Mouse (Mus musculus) kidney, postnatal 0 days (tissue): ENCODE results near the gene Rnaseh2c. TPM values are rescaled to one million over a fixed set of nuclear protein-coding genes. Genes with fewer than 3 reads are reported as not detected.

Experiments
- ATAC-seq: fragments of 200-750 bp; cut with Nextera tagmentation; replicated peaks from 2 replicates; pipeline ENCODE4 v1.8.0; 2017; ENCODE audit warnings: low read depth, moderate number of reproducible peaks, moderate TSS enrichment, moderate library complexity; ENCODE audit not compliant: low FRiP score
- DNase-seq: peaks from one replicate; pipeline ENCODE4 v3.0.0-alpha.2; 2016; ENCODE audit warnings: low spot score
- H3K27ac ChIP-seq: fragments of 300-500 bp; sonication (generic); 2 replicates; pipeline ENCODE4 v1.5.1; 2014; ENCODE audit warnings: mild to moderate bottlenecking
- H3K27me3 ChIP-seq: fragments of 300-500 bp; sonication (generic); 2 replicates; pipeline ENCODE4 v1.6.1; 2014; ENCODE audit warnings: low read length, mixed read lengths; ENCODE audit not compliant: insufficient read depth
- H3K36me3 ChIP-seq: fragments of 300-500 bp; sonication (generic); 2 replicates; pipeline ENCODE4 v1.6.1; 2014; ENCODE audit warnings: low read length, mixed read lengths; ENCODE audit not compliant: insufficient read depth
- H3K4me1 ChIP-seq: fragments of 300-500 bp; sonication (generic); replicated peaks from 2 replicates; pipeline ENCODE4 v1.6.1; 2014; ENCODE audit warnings: antibody characterized with exemption, low read length, mixed read lengths; ENCODE audit not compliant: insufficient read depth
- H3K4me2 ChIP-seq: fragments of 300-500 bp; sonication (generic); 2 replicates; pipeline ENCODE4 v1.6.1; 2014; ENCODE audit warnings: mild to moderate bottlenecking, low read length, moderate library complexity, mixed read lengths
- H3K4me3 ChIP-seq: fragments of 300-500 bp; sonication (generic); replicated peaks from 2 replicates; pipeline ENCODE4 v1.5.1; 2014; ENCODE audit warnings: low read depth, low read length
- H3K9ac ChIP-seq: fragments of 300-500 bp; sonication (generic); 2 replicates; pipeline ENCODE4 v1.6.1; 2014; ENCODE audit warnings: low read depth, low read length
- H3K9me3 ChIP-seq: fragments of 300-500 bp; sonication (generic); replicated peaks from 2 replicates; pipeline ENCODE4 v1.6.1; 2016; ENCODE audit warnings: low read length, inconsistent platforms, mixed read lengths
- CTCF ChIP-seq: IDR thresholded peaks from 2 replicates; pipeline ENCODE4 v1.5.1; 2016; ENCODE audit warnings: antibody characterized with exemption, low read depth, mild to moderate bottlenecking, moderate library complexity
- WGBS: fragments of 180-500 bp; shearing (Covaris S2); extraction: QIAGEN DNeasy Blood & Tissue Kit; methylation state at CpG from one replicate; pipeline ENCODE4 v1.1.7; 2014; 5-methylcytosine and 5-hydroxymethylcytosine counted together
- polyA plus RNA-seq: library from polyadenylated mRNA; unstranded; fragments of >200 nt; fragmentation: Nextera tagmentation; extraction: Ambion mirVana; gene quantifications from 2 replicates; pipeline ENCODE4 v1.2.1, GENCODE M21; 2015

The Rnaseh2c gene
- polyA plus RNA-seq, 1 experiment from 2014 or later: 128 TPM

DNA sequence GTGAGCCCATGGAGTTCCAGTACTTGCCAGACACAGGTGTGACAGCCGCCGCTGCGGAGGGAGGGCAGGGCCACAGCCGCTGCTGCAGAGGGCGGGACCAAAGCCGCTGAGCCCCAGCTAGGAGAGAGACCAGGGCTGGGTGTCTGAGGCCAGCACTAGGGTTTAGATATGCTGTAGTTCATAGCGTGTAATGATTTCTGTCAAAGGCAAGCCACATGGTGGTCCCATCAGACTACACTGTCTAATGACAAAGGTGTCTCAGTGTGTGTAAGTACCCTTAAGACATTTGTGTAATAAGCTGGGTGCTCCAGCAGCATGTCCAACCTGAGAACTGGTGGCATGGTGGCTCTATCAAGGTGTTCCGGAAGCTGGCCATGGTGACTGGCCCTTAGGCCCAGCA lies 40.0 kb downstream of the Rnaseh2c start:
- TF ChIP-seq CTCF: no peak
- DNase-seq: no peak
- ATAC-seq: no peak
- Histone ChIP-seq H3K27ac (no peak overlapping the region), H3K4me2 (no peak overlapping the region), H3K9me3 (no peaks in the 10 kb centered on the region), H3K4me3 (no peak overlapping the region), H3K27me3 (no peaks in the 10 kb centered on the region), H3K9ac (no peak overlapping the region), H3K4me1 (peaks cover 4% of the 10 kb centered on the region), H3K36me3 (peaks cover 61% of the 10 kb centered on the region)
- 97% methylated on average over 8 of the region's 8 CpGs for WGBS

DNA sequence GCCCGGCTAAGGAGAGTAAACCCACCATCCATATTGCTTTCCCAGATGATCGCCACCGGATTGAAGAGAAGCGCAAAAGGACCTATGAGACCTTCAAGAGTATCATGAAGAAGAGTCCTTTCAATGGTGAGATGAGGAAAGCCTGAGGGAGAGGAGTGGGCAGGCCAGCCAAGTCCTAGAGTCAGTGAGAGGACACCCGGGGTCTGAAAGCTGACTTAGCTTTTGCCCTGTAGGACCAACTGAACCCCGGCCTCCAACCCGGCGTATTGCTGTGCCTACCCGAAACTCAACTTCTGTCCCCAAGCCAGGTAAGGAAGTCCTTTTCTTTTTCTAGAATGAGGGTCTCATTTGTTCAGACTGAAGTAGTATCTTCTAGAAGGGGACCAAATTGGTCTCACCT lies 43.6 kb downstream of the Rnaseh2c start:
- Histone ChIP-seq H3K9me3 (no peaks in the 10 kb centered on the region), H3K9ac (no peak overlapping the region), H3K4me2 (no peak overlapping the region), H3K36me3 (peaks cover 71% of the 10 kb centered on the region), H3K4me3 (no peak overlapping the region), H3K27ac (no peak overlapping the region), H3K4me1 (peaks cover 13% of the 10 kb centered on the region), H3K27me3 (no peaks in the 10 kb centered on the region)
- DNase-seq: no peak
- no peak for TF ChIP-seq CTCF
- ATAC-seq: no peak
- 98% methylated on average over 9 of the region's 9 CpGs for WGBS

DNA sequence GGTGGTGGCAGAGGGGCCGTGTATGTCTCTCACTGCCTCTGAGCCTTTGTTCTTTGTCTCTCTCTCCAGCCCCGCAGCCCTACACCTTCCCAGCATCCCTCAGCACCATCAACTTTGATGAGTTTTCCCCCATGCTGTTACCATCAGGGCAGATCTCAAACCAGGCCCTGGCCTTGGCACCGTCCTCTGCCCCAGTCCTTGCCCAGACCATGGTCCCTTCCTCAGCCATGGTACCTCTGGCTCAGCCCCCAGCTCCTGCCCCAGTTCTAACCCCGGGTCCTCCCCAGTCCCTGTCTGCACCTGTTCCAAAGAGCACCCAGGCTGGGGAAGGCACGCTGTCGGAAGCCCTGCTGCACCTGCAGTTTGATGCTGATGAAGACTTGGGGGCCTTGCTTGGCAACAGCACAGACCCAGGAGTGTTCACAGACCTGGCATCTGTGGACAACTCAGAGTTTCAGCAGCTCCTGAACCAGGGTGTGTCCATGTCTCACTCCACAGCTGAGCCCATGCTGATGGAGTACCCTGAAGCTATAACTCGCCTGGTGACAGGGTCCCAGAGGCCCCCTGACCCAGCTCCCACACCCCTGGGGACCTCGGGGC lies 45.2 kb downstream of the Rnaseh2c start:
- Histone ChIP-seq H3K4me1 (peaks cover 13% of the 10 kb centered on the region), H3K36me3 (peaks cover 69% of the 10 kb centered on the region), H3K9me3 (no peaks in the 10 kb centered on the region), H3K27ac (no peak overlapping the region), H3K4me3 (no peak overlapping the region), H3K4me2 (no peak overlapping the region), H3K9ac (no peak overlapping the region), H3K27me3 (no peaks in the 10 kb centered on the region)
- ATAC-seq: no peak
- no peak for TF ChIP-seq CTCF
- no peak for DNase-seq
- WGBS: 90% methylated on average over 8 of the region's 8 CpGs

DNA sequence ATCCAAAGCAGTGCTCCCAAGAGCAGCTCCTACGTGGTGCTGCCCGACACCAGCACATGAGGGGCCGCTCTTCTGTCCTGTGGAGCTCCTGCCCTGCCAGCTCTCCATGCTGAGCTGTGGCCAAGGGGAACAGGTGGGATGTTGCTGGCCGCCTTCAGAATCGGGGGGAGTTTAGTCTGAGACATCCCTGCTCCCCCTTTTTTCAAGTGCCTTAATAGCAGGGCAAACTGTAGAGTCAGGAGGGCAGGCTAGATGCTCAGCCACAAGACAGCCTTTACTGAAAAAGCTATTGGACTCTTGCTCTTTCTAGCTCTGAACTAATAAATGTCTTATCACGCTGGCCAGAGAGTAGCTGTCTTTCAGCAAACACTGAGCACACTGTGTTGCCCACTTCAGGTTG lies 46.1 kb downstream of the Rnaseh2c start:
- peaks cover 13% of the 10 kb centered on the region for H3K4me1 ChIP-seq
- ATAC-seq (no peak), DNase-seq (no peak)
- peak overlapping the region; percentile 90 for H3K27ac ChIP-seq
- WGBS: 97% methylated on average over 6 of the region's 6 CpGs
- TF ChIP-seq CTCF: no peak
- H3K27me3 ChIP-seq: no peaks in the 10 kb centered on the region
- no peak overlapping the region for H3K4me2 ChIP-seq
- no peak overlapping the region for H3K4me3 ChIP-seq
- H3K36me3 ChIP-seq: peaks cover 59% of the 10 kb centered on the region
- H3K9me3 ChIP-seq: no peaks in the 10 kb centered on the region
- H3K9ac ChIP-seq: no peak overlapping the region

DNA sequence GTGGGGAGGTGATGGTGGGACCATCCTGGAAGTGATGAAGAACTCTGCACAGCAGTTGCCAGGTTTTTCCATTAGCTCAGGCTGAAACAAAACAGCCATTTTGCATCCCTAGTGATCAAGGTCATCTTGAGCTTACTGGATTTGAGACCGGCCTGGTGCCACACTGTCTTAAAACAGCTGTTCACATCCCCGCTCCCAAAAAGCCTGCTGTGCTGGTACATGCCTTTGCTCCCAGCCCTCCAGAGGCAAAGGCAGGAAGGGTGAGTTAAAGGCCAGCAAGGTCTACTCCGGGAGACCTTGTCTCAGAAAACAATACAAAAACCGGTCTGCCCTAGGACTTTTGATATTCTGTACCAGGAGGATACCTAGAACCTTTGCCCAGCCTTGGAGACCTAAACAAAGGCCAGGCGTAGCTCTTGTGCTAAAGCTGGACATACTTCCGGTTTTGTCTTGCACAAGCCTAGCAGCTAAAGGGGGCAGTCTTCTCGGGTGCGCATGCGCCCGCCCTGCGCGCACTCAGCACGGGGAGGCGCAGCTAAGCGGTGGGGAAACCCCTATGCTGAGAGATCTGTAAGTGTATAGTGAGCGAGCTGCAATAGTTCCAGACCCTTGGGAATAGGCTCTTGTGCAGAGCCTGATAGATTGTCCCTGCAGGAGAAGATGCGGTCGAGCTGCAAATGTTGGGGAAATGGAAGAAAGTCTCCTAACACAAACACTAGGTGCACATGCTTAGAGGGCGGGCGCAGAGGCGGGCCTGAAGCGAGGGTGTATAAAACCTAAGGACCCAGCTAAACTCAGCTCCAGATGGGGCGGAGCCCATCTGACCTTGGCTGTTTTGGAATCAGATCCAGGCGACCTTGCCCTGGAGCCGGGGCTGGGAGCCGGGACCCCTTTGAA lies 47.0 kb downstream of the Rnaseh2c start:
- WGBS: 10% methylated on average over 26 of the region's 26 CpGs
- peak; percentile 50 for TF ChIP-seq CTCF
- 0 out of 2 replicates have a peak overlapping the region, but pooled peaks have one; percentile 5 for H3K9ac ChIP-seq
- H3K27ac ChIP-seq: peak overlapping the region; percentile 90
- H3K27me3 ChIP-seq: no peaks in the 10 kb centered on the region
- H3K4me1 ChIP-seq: peaks cover 13% of the 10 kb centered on the region
- H3K9me3 ChIP-seq: no peaks in the 10 kb centered on the region
- peak; percentile 91 for DNase-seq
- peak overlapping the region; percentile 6; the same call in 1 of the 2 replicates for H3K4me3 ChIP-seq
- H3K4me2 ChIP-seq: peak overlapping the region; percentile 51
- H3K36me3 ChIP-seq: peaks cover 53% of the 10 kb centered on the region
- ATAC-seq: peak; percentile 80

DNA sequence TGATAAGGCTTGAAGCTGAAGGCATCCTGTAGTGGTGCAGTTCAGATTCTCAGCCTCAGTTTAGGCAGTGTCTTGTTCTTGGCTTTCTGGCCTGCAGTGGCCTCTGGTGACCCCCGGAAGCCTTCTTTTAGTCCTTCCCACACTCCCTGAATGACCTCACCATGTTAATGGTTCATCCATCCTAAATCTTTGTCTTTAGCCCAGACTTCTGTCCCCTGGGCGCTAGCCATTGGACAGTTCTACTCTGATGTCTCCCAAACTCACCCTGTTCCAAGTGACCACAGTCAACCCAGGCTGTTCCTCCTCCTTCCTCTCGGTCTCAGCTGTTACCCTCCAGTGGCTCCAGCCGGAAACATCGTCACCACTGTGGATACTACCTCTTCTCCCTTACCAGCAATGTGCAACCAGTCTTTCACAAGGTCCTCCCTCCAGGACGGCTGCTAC lies 47.6 kb downstream of the Rnaseh2c start:
- DNase-seq (peak; percentile 49), ATAC-seq (peak; percentile 37)
- H3K36me3 ChIP-seq: peaks cover 47% of the 10 kb centered on the region
- H3K27me3 ChIP-seq: no peaks in the 10 kb centered on the region
- 37% methylated on average over 6 of the region's 6 CpGs for WGBS
- H3K4me2 ChIP-seq: peak overlapping the region; percentile 51
- H3K9me3 ChIP-seq: no peaks in the 10 kb centered on the region
- H3K9ac ChIP-seq: 0 out of 2 replicates have a peak overlapping the region, but pooled peaks have one; percentile 1
- H3K4me3 ChIP-seq: peak overlapping the region; percentile 6; the same call in 1 of the 2 replicates
- peak overlapping the region; percentile 90 for H3K27ac ChIP-seq
- H3K4me1 ChIP-seq: peaks cover 18% of the 10 kb centered on the region
- no peak for TF ChIP-seq CTCF
